Mouse (Mus musculus): ENCODE measurements at regions not wholly inside any gene's neighbourhood (a gene's known extent, or its start where the extent isn't known, plus 50 kb on each side); places are given as distances from the start of the nearest gene placed in this dataset.

GRCm38 (mm10) chr14:99772774-99773423 is 474.4 kb downstream of the Klf5 start:
- no peak overlapping the region for H3K27ac ChIP-seq (ENCODE audit: low read depth)
- no peak for TF ChIP-seq CTCF (IDR thresholded peaks at IDR 0.05; ENCODE audit: low read depth)
- 32% methylated on average over 19 of the region's 19 CpGs for WGBS
- H3K9ac ChIP-seq = 0 out of 2 replicates have a peak overlapping the region, but pooled peaks have one; percentile 9
- ATAC-seq (ENCODE audit: insufficient read depth) = peak; percentile 79
- no peaks in the 10 kb centered on the region for H3K36me3 ChIP-seq (ENCODE audit: insufficient read depth)
- H3K27me3 ChIP-seq (ENCODE audit: insufficient read depth, low read length) = no peaks in the 10 kb centered on the region
- DNase-seq = peak; percentile 54
- peak overlapping the region; percentile 27 for H3K4me3 ChIP-seq (ENCODE audit: low read depth, low read length)
- no peaks in the 10 kb centered on the region for H3K9me3 ChIP-seq (ENCODE audit: low read depth, low read length)
- no peaks in the 10 kb centered on the region for H3K4me1 ChIP-seq (ENCODE audit: insufficient read depth)
- peak overlapping the region; percentile 56 for H3K4me2 ChIP-seq

- Histone ChIP-seq H3K4me1 (ENCODE audit: insufficient read depth) (no peaks in the 10 kb centered on the region), H3K9ac (no peak overlapping the region), H3K4me2 (no peak overlapping the region), H3K27ac (ENCODE audit: low read depth) (no peak overlapping the region), H3K27me3 (ENCODE audit: insufficient read depth, low read length) (no peaks in the 10 kb centered on the region), H3K4me3 (ENCODE audit: low read depth, low read length) (no peak overlapping the region), H3K9me3 (ENCODE audit: low read depth, low read length) (no peaks in the 10 kb centered on the region), H3K36me3 (ENCODE audit: insufficient read depth) (no peaks in the 10 kb centered on the region)
- TF ChIP-seq CTCF (IDR thresholded peaks at IDR 0.05; ENCODE audit: low read depth) = no peak
- 14% methylated on average over 8 of the region's 8 CpGs for WGBS
- DNase-seq (no peak), ATAC-seq (ENCODE audit: insufficient read depth) (no peak)
These were observed 480.0 kb downstream of the Klf5 start for GRCm38 (mm10) chr14:99778477-99778876.

GRCm38 (mm10) chr14:99778957-99779356 is 480.5 kb downstream of the Klf5 start:
- 53% methylated on average over 4 of the region's 4 CpGs for WGBS
- Histone ChIP-seq H3K36me3 (ENCODE audit: insufficient read depth) (no peaks in the 10 kb centered on the region), H3K4me1 (ENCODE audit: insufficient read depth) (no peaks in the 10 kb centered on the region), H3K9me3 (ENCODE audit: low read depth, low read length) (no peaks in the 10 kb centered on the region), H3K4me3 (ENCODE audit: low read depth, low read length) (no peak overlapping the region), H3K4me2 (no peak overlapping the region), H3K9ac (no peak overlapping the region), H3K27me3 (ENCODE audit: insufficient read depth, low read length) (no peaks in the 10 kb centered on the region), H3K27ac (ENCODE audit: low read depth) (no peak overlapping the region)
- DNase-seq (no peak), ATAC-seq (ENCODE audit: insufficient read depth) (no peak)
- no peak for TF ChIP-seq CTCF (IDR thresholded peaks at IDR 0.05; ENCODE audit: low read depth)

GRCm38 (mm10) chr14:99783646-99784045 is 485.2 kb downstream of the Klf5 start:
- H3K4me1 ChIP-seq (ENCODE audit: insufficient read depth) = no peaks in the 10 kb centered on the region
- H3K4me2 ChIP-seq = no peak overlapping the region
- H3K36me3 ChIP-seq (ENCODE audit: insufficient read depth) = no peaks in the 10 kb centered on the region
- no peaks in the 10 kb centered on the region for H3K9me3 ChIP-seq (ENCODE audit: low read depth, low read length)
- DNase-seq = no peak
- no peak overlapping the region for H3K9ac ChIP-seq
- no peaks in the 10 kb centered on the region for H3K27me3 ChIP-seq (ENCODE audit: insufficient read depth, low read length)
- WGBS = 64% methylated on average over 1 of the region's 1 CpGs
- H3K27ac ChIP-seq (ENCODE audit: low read depth) = no peak overlapping the region
- no peak overlapping the region for H3K4me3 ChIP-seq (ENCODE audit: low read depth, low read length)
- TF ChIP-seq CTCF (IDR thresholded peaks at IDR 0.05; ENCODE audit: low read depth) = no peak
- no peak for ATAC-seq (ENCODE audit: insufficient read depth)

GRCm38 (mm10) chr14:99785106-99785505 is 486.6 kb downstream of the Klf5 start:
- Histone ChIP-seq H3K27me3 (ENCODE audit: insufficient read depth, low read length) (no peaks in the 10 kb centered on the region), H3K9ac (no peak overlapping the region), H3K4me2 (no peak overlapping the region), H3K4me1 (ENCODE audit: insufficient read depth) (no peaks in the 10 kb centered on the region), H3K9me3 (ENCODE audit: low read depth, low read length) (no peaks in the 10 kb centered on the region), H3K36me3 (ENCODE audit: insufficient read depth) (no peaks in the 10 kb centered on the region), H3K4me3 (ENCODE audit: low read depth, low read length) (no peak overlapping the region), H3K27ac (ENCODE audit: low read depth) (no peak overlapping the region)
- DNase-seq (no peak), ATAC-seq (ENCODE audit: insufficient read depth) (no peak)
- no peak for TF ChIP-seq CTCF (IDR thresholded peaks at IDR 0.05; ENCODE audit: low read depth)
- WGBS = 78% methylated on average over 5 of the region's 5 CpGs

- Histone ChIP-seq H3K36me3 (ENCODE audit: insufficient read depth) (no peaks in the 10 kb centered on the region), H3K27me3 (ENCODE audit: insufficient read depth, low read length) (no peaks in the 10 kb centered on the region)
These were observed 487.9 kb downstream of the Klf5 start for GRCm38 (mm10) chr14:99786367-99786766.

GRCm38 (mm10) chr14:99788185-99788584 is 489.7 kb downstream of the Klf5 start:
- WGBS = 45% methylated on average over 3 of the region's 3 CpGs
- Histone ChIP-seq H3K4me1 (ENCODE audit: insufficient read depth) (no peaks in the 10 kb centered on the region), H3K4me2 (no peak overlapping the region), H3K4me3 (ENCODE audit: low read depth, low read length) (no peak overlapping the region), H3K36me3 (ENCODE audit: insufficient read depth) (no peaks in the 10 kb centered on the region), H3K27ac (ENCODE audit: low read depth) (no peak overlapping the region), H3K9me3 (ENCODE audit: low read depth, low read length) (no peaks in the 10 kb centered on the region), H3K9ac (no peak overlapping the region), H3K27me3 (ENCODE audit: insufficient read depth, low read length) (no peaks in the 10 kb centered on the region)
- ATAC-seq (ENCODE audit: insufficient read depth) (no peak), DNase-seq (peak; percentile 26)
- TF ChIP-seq CTCF (IDR thresholded peaks at IDR 0.05; ENCODE audit: low read depth) = no peak

More at GRCm38 (mm10) chr14:99786367-99786766, 487.9 kb downstream of the Klf5 start:
- no peak overlapping the region for H3K9ac ChIP-seq
- H3K9me3 ChIP-seq (ENCODE audit: low read depth, low read length) = no peaks in the 10 kb centered on the region
- WGBS = 100% methylated on average over 1 of the region's 1 CpGs
- no peak overlapping the region for H3K27ac ChIP-seq (ENCODE audit: low read depth)
- DNase-seq = no peak
- no peak overlapping the region for H3K4me3 ChIP-seq (ENCODE audit: low read depth, low read length)
- no peaks in the 10 kb centered on the region for H3K4me1 ChIP-seq (ENCODE audit: insufficient read depth)
- ATAC-seq (ENCODE audit: insufficient read depth) = no peak
- H3K4me2 ChIP-seq = no peak overlapping the region
- TF ChIP-seq CTCF (IDR thresholded peaks at IDR 0.05; ENCODE audit: low read depth) = no peak

Measured in lung, embryonic 14.5 days (tissue).